Mouse (Mus musculus) hindbrain, embryonic 10.5 days (tissue): ENCODE results near the gene Ccn5. TPM values are rescaled to one million over a fixed set of nuclear protein-coding genes. Genes with fewer than 3 reads are reported as not detected.

Experiments used
- DNase-seq: peaks from one replicate; pipeline ENCODE4 v3.0.0-alpha.2; 2017; ENCODE audit warnings: low spot score
- H3K27ac ChIP-seq: fragments of 300-500 bp; sonication (generic); 2 replicates; pipeline ENCODE4 v1.5.1; 2016; ENCODE audit warnings: mild to moderate bottlenecking, moderate library complexity
- H3K27me3 ChIP-seq: fragments of 300-500 bp; sonication (generic); 2 replicates; pipeline ENCODE4 v1.6.1; 2016; ENCODE audit warnings: mild to moderate bottlenecking; ENCODE audit not compliant: poor library complexity, insufficient read depth, severe bottlenecking
- H3K36me3 ChIP-seq: fragments of 300-500 bp; sonication (generic); 2 replicates; pipeline ENCODE4 v1.6.1; 2016; ENCODE audit warnings: mild to moderate bottlenecking, moderate library complexity
- H3K4me1 ChIP-seq: fragments of 300-500 bp; sonication (generic); replicated peaks from 2 replicates; pipeline ENCODE4 v1.6.1; 2016; ENCODE audit warnings: mild to moderate bottlenecking
- H3K4me3 ChIP-seq: fragments of 300-500 bp; sonication (generic); 2 replicates; pipeline ENCODE4 v1.5.1; 2016; ENCODE audit warnings: mild to moderate bottlenecking, moderate library complexity
- H3K9me3 ChIP-seq: fragments of 300-500 bp; sonication (generic); 2 replicates; pipeline ENCODE4 v1.6.1; 2016; ENCODE audit warnings: mild to moderate bottlenecking, moderate library complexity
- WGBS: fragments of 180-500 bp; shearing (Covaris S2); methylation state at CpG from one replicate; pipeline ENCODE4 v1.1.7; 2016; 5-methylcytosine and 5-hydroxymethylcytosine counted together
- polyA plus RNA-seq: library from polyadenylated mRNA; unstranded; fragments of >200 nt; fragmentation: Nextera tagmentation; extraction: Ambion mirVana; gene quantifications from 2 replicates; pipeline ENCODE4 v1.2.1, GENCODE M21; 2016

The Ccn5 gene
- polyA plus RNA-seq, 1 experiment from 2014 or later, result 0.43 TPM

DNA sequence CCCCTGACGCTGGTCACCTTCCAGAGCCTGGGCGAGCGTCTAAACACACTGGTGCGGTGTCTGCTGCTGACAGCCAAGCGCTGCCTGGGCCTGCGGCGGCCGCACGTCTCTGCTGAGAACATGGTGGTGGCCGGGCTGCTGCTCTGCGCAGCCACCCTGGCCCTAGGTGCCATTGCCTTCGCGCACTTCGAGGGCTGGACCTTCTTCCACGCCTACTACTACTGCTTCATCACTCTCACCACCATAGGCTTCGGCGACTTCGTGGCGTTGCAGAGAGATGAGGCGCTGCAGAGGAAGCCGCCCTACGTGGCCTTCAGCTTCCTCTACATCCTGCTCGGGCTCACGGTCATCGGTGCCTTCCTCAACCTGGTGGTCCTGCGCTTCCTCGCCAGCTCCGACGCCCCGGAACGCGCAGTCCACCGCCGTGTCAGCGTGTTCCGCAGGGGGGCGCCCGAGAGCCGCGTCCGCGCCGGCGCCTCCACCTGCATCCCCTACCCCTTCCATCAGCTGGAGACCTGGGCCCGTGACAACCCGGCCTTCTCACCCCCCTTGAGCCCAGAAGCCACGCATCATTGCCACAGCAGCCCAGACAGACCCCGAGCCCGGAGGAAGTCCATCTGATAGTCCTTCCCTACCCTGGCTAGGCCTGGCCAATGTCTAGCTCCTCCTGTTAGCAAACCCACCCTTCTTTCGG lies 37.7 kb downstream of the Ccn5 start:
- Histone ChIP-seq H3K36me3 (no peaks in the 10 kb centered on the region), H3K27ac (no peak overlapping the region), H3K4me3 (peak overlapping the region; percentile 7; the same call in 1 of the 2 replicates), H3K4me1 (peaks cover 14% of the 10 kb centered on the region; the same call in 1 of the 2 replicates), H3K9me3 (no peaks in the 10 kb centered on the region), H3K27me3 (peaks cover 70% of the 10 kb centered on the region)
- peak; percentile 61 for DNase-seq
- WGBS, result 15% methylated on average over 50 of the region's 50 CpGs

DNA sequence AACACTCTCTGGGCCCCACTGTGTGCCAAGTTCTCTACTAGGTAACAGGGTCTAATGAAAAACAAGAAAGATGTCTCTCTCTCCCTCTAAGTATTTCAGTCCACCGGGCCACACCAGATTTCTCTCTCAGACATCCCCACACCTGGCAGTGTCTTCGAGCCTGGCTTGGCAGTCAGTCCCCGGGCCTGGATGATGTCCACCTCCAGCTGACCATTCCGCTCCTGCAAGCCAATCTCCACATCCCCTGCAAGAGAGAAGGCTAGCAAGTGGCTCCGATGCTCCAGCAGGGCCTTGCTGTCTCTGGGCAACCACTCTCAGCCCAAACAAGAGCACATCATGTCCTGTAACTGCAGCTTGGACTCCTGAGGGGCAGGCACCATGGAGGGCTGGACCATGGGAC lies 44.6 kb downstream of the Ccn5 start:
- Histone ChIP-seq H3K9me3 (no peaks in the 10 kb centered on the region), H3K27me3 (peaks cover 8% of the 10 kb centered on the region), H3K36me3 (no peaks in the 10 kb centered on the region), H3K27ac (no peak overlapping the region), H3K4me1 (peaks cover 13% of the 10 kb centered on the region), H3K4me3 (no peak overlapping the region)
- no peak for DNase-seq
- WGBS, result 97% methylated on average over 5 of the region's 5 CpGs

DNA sequence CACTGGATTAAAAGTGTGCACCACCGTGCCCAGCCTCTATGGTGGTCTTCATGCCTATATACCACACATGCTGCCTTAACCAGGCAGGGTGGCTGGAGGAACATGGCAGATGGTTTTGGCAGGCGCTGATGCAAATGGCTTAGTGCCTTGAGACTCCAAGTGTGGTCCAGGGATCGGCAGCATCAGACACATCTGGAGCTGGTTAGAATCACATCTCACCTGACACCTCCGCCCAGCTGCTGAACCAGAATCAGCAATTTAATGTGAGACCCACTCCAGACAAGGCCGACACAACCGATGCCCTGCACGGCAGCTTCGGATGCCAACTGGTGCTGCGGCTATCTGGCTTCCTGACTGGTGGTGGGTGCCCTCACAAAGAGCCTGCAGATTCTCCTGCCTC lies 45.4 kb downstream of the Ccn5 start:
- no peak overlapping the region for H3K4me3 ChIP-seq
- peaks cover 13% of the 10 kb centered on the region for H3K4me1 ChIP-seq
- H3K27ac ChIP-seq, result no peak overlapping the region
- H3K27me3 ChIP-seq, result peaks cover 8% of the 10 kb centered on the region
- 87% methylated on average over 9 of the region's 9 CpGs for WGBS
- no peaks in the 10 kb centered on the region for H3K9me3 ChIP-seq
- no peak for DNase-seq
- H3K36me3 ChIP-seq, result no peaks in the 10 kb centered on the region

DNA sequence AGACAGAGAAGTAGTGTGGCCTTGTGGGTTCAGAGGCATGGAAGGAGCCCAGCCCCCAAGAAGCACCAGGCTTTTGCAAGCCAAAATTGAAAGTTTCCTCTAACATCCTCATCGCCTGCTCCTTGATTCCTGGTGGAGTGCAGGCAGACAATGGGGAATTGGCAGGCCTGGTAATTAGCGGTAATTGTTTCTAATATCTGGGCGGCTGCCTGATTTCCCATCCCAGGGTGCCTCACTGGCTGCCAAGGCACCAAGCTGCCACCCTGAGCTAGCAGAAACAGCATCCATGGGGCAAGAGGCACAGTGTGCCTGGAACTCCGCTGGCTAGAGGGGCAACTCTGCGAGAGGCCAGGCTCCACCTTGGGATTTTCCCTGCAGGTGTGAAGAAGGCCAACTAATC lies 49.1 kb downstream of the Ccn5 start:
- H3K4me3 ChIP-seq, result no peak overlapping the region
- H3K27ac ChIP-seq, result no peak overlapping the region
- peaks cover 4% of the 10 kb centered on the region; the same call in 1 of the 2 replicates for H3K27me3 ChIP-seq
- WGBS, result 70% methylated on average over 5 of the region's 5 CpGs
- no peaks in the 10 kb centered on the region for H3K9me3 ChIP-seq
- H3K36me3 ChIP-seq, result no peaks in the 10 kb centered on the region
- H3K4me1 ChIP-seq, result peaks cover 11% of the 10 kb centered on the region
- DNase-seq, result no peak

DNA sequence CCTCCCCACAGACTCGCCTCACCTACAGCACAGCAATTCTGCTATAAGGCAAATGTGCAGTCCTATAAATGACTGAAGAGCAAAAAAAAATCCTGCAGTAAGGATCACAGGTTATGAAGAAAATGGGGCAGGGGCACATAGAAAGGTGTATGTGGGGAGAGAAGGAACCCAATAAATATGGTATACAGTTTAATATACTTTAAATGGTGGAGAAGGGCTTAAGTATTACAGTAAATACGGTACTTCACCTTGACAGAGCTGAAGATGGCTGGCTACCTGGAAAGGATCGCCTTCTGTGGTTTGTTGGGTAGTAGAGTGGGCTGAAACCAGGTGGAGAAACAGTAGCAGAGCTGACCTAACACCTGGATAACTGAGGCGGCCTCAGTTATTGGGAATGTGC lies 50.6 kb downstream of the Ccn5 start:
- DNase-seq, result no peak
- no peaks in the 10 kb centered on the region for H3K36me3 ChIP-seq
- no peaks in the 10 kb centered on the region for H3K27me3 ChIP-seq
- peaks cover 26% of the 10 kb centered on the region for H3K4me1 ChIP-seq
- no peak overlapping the region for H3K4me3 ChIP-seq
- no peaks in the 10 kb centered on the region for H3K9me3 ChIP-seq
- WGBS, result 79% methylated on average over 4 of the region's 4 CpGs
- no peak overlapping the region for H3K27ac ChIP-seq

DNA sequence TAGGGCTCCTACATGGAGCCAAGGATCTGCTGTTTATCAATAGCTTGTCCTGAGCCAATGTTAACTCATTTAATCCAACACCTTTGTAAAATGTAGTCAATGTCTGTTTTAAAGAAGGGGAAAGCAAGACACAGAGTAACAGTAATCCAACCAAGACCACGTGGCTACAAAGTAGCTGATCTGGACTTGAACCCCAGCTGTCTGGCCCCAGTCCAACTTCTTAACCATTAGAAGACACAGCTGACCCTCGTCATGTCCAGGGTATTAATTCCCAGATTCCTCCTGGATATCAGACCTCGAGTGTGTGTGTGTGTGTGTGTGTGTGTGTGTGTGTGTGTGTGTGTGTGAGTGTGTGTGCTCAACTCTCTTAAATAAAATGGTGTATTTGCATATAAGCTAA lies 51.2 kb downstream of the Ccn5 start:
- DNase-seq, result no peak
- no peak overlapping the region for H3K27ac ChIP-seq
- H3K27me3 ChIP-seq, result no peaks in the 10 kb centered on the region
- no peaks in the 10 kb centered on the region for H3K36me3 ChIP-seq
- peaks cover 32% of the 10 kb centered on the region for H3K4me1 ChIP-seq
- no peaks in the 10 kb centered on the region for H3K9me3 ChIP-seq
- WGBS, result 84% methylated on average over 3 of the region's 3 CpGs
- no peak overlapping the region for H3K4me3 ChIP-seq

DNA sequence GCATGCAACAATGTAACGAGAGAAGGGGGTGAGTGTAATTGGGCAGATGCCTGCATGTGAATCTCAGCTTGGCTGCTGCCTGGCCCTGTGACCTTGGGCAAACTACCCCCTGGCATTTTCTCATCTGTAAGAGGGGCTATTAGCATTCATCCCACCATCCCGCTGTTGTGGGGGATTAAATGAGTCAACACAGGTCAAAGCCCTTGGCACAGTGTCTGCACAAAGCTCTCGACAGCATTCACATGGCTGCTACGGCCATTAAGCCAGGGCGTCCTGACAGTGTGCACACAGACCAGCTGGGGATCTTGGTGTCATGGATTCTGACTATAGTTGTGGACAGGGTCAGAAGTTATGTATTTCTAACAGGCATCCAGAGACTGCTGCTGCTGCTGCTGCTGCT lies 54.2 kb downstream of the Ccn5 start:
- Histone ChIP-seq H3K4me3 (no peak overlapping the region), H3K27me3 (no peaks in the 10 kb centered on the region), H3K27ac (0 out of 2 replicates have a peak overlapping the region, but pooled peaks have one; percentile 57), H3K36me3 (no peaks in the 10 kb centered on the region), H3K9me3 (no peaks in the 10 kb centered on the region), H3K4me1 (peaks cover 31% of the 10 kb centered on the region)
- 44% methylated on average over 5 of the region's 5 CpGs for WGBS
- peak; percentile 38 for DNase-seq

DNA sequence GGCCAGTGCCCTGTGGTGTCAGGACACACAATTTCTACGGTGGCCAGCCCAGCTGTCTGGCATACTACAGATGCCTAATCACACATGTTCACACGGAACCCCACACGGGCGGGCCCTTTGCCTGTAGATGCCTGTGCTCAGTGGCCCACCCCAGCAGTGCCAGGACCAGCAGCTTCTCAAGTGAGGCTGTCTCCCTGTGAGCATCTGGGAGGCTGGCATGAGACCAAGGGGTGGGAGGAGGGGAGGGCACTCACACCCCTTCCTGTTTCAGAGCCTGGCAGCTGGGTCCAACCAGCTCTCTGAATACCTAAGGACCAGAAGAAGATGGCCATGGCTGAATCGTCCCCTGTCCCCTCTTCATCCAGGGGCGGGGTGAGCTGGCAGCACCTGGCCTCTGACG lies 54.8 kb downstream of the Ccn5 start:
- H3K4me3 ChIP-seq, result no peak overlapping the region
- no peaks in the 10 kb centered on the region for H3K36me3 ChIP-seq
- no peak for DNase-seq
- H3K27me3 ChIP-seq, result no peaks in the 10 kb centered on the region
- H3K9me3 ChIP-seq, result no peaks in the 10 kb centered on the region
- 84% methylated on average over 7 of the region's 7 CpGs for WGBS
- peak overlapping the region; percentile 57 for H3K27ac ChIP-seq
- peaks cover 31% of the 10 kb centered on the region for H3K4me1 ChIP-seq

DNA sequence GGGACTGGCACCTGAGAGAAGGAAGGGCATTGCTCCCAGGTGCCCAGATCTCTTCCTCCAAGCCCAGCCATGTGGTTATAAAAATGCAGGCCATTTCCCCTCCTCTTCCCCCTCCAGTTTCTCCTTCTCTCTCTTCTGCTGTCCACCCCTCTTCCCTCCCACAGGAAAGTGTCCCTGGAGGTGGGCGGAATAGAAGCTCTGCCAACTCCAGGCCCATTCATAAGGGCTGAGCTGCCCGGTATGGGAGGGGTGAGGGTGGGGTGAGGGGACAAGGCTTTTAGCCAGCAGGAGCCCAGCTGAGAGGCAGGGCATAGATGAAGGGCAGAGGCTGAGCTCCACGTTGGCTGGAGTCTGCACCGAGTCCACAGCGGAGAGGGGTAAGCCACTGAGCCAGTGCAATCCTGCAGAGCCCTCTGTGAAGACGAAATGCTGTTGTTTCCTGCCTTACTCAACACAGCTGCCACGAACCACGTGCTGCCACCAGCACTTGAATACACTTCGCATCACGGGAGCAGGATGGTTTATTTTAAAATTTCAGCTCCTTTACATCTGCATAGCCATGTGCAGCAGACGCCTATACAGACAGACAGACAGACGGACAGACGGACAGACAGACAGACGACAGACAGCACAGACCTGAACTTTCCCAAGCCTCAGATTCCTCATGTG lies 56.3 kb downstream of the Ccn5 start:
- peaks cover 31% of the 10 kb centered on the region for H3K4me1 ChIP-seq
- no peak overlapping the region for H3K4me3 ChIP-seq
- H3K36me3 ChIP-seq, result no peaks in the 10 kb centered on the region
- H3K27me3 ChIP-seq, result no peaks in the 10 kb centered on the region
- 0 out of 2 replicates have a peak overlapping the region, but pooled peaks have one; percentile 24 for H3K27ac ChIP-seq
- no peak for DNase-seq
- 74% methylated on average over 14 of the region's 14 CpGs for WGBS
- H3K9me3 ChIP-seq, result no peaks in the 10 kb centered on the region

DNA sequence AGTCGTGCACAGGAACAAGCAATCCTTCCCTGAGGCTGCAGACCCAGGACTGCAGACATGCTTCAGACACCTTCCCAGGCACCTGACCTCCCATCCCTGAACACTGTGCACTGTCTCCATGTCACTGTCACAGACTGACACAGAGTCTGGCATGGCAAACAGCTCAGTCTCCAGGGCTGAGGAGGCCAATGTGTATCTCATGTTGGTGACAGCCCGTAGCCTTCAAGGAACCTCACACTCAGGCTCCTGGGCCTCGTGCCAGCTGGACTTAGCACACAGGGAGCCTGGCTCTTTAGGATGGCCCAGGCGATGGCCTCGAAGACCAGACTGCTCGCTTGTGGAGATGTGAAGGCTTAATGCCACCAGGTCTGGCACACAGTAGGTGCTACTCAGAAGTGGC lies 60.2 kb downstream of the Ccn5 start:
- Histone ChIP-seq H3K4me3 (no peak overlapping the region), H3K4me1 (peaks cover 12% of the 10 kb centered on the region), H3K9me3 (no peaks in the 10 kb centered on the region), H3K27me3 (no peaks in the 10 kb centered on the region), H3K27ac (no peak overlapping the region), H3K36me3 (no peaks in the 10 kb centered on the region)
- DNase-seq, result no peak
- WGBS, result 89% methylated on average over 6 of the region's 6 CpGs

Other genes starting within 250 kb of the Ccn5 start
- 31.5 and 36.9 TPM in 2 replicates for gene Ttpal, start 218.5 kb upstream of the Ccn5 start, polyA plus RNA-seq
- 24.2 and 25.6 TPM in 2 replicates for gene Serinc3, start 175.7 kb upstream of the Ccn5 start, polyA plus RNA-seq
- 158 and 185 TPM in 2 replicates for gene Pkig, start 162.5 kb upstream of the Ccn5 start, polyA plus RNA-seq
- gene Ada, start 70.6 kb upstream of the Ccn5 start, polyA plus RNA-seq, result 7.2 and 8.1 TPM in 2 replicates
- not detected in 2 replicates for gene Kcnk15, start 32.8 kb downstream of the Ccn5 start, polyA plus RNA-seq
- 1.2 and 1.6 TPM in 2 replicates for gene Rims4, start 97.8 kb downstream of the Ccn5 start, polyA plus RNA-seq
- 294 and 318 TPM in 2 replicates for gene Ywhab, start 174.1 kb downstream of the Ccn5 start, polyA plus RNA-seq
- 1.2 and 1.6 TPM in 2 replicates for gene Pabpc1l, start 204.6 kb downstream of the Ccn5 start, polyA plus RNA-seq
- gene Stk4, start 249.5 kb downstream of the Ccn5 start, polyA plus RNA-seq, result 30.8 and 36.8 TPM in 2 replicates